Mouse (Mus musculus) G1E (cell line): Measurements from ENCODE around the gene Capg.

Experiments
- CTCF ChIP-seq: IDR thresholded peaks from 2 replicates; pipeline ENCODE4 v1.5.1; 2012; ENCODE audit warnings: low read depth, low read length, inconsistent platforms, mixed read lengths
- GATA1 ChIP-seq: IDR thresholded peaks from 2 replicates; pipeline ENCODE4 v1.6.1; 2012; ENCODE audit warnings: borderline replicate concordance, low read length, inconsistent platforms, mixed read lengths
- GATA2 ChIP-seq: IDR thresholded peaks from 2 replicates; pipeline ENCODE4 v1.6.1; 2012; ENCODE audit warnings: low read depth, low read length, inconsistent platforms, borderline replicate concordance
- TAL1 ChIP-seq: conservative IDR thresholded peaks from 2 replicates; pipeline ENCODE4 v1.6.1; 2012; ENCODE audit warnings: low read depth, low read length, inconsistent platforms, mixed read lengths

DNA sequence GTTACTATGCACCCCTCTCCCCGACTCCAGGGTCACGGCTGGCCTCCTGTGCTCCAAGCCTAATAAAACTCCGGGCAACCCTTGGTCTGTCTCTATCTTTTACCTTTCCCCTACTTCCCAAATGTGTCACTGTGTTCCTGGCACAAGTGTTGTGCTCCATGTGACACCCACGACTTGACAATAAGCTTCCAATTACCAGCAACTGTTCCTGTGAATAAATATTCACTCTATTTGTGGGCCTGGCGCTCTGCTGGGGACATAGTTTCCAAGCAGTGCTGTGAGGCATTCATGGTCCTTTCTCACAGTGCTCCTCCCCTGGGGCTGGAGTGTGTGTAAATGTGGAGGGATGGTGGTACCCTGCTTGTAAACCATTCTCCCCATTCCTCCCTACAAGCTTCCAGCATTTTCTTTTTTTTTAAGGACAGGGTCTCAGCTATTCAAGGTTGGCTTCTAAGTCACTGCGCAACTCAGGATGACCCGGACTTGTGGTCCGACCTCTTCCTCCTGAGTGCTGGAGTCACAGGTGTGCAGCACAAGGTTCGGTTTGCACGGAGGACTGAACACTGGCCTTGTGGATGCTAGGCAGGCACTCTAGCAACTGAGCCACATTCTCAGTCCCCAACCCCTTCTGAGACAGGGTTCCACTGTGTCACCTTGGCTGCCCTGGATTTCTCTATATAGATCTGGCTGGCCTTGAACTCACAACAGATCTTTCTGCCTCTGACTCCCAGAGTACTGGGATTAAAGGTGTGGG, 26.6 kb downstream of the Capg start:
- TF ChIP-seq CTCF (no peak), GATA2 (no peak), TAL1 (no peak), GATA1 (no peak)
